Mouse (Mus musculus) ES-E14 (cell line): ENCODE data around the gene Rhog.

Source experiments
- CHD2 ChIP-seq: IDR thresholded peaks from 2 replicates; pipeline ENCODE4 v1.6.1; 2014; ENCODE audit warnings: mild to moderate bottlenecking, low read depth, low read length, inconsistent platforms
- MAFK ChIP-seq: IDR thresholded peaks from 2 replicates; pipeline ENCODE4 v1.6.1; 2014; ENCODE audit warnings: mild to moderate bottlenecking, low read depth, low read length, inconsistent platforms; ENCODE audit not compliant: insufficient read depth
- ZNF384 ChIP-seq: IDR thresholded peaks from 2 replicates; pipeline ENCODE4 v1.6.1; 2012; ENCODE audit warnings: low read depth, low read length, inconsistent platforms

DNA sequence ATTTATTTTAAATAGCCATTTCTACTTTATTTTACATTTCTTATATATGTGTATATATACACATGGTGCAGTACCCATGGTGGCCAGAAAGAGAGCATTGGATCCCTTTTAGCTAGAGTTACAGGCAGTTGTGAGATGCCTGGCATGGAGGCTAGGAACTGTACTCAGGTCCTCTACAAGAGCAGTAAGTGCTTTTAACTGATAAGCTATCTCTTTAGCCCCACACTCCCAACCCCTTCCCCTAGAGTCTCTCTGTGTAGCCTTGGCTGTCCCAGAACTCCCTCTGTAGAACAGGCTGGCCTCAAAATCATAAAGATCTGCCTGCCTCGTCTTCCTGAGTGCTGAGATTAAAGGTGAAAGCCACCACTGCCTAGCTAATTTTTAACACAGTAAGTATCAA, 50.2 kb downstream of the Rhog start:
- TF ChIP-seq CHD2 (no peak), ZNF384 (no peak), MAFK (no peak)
